Mouse (Mus musculus): ENCODE results near the gene Jkamp. TPM values are rescaled to one million over a fixed set of nuclear protein-coding genes. Genes with fewer than 3 reads are reported as not detected.
A peak's percentile ranks its signal among the peaks of the same experiment; 100 is the strongest.

Jkamp gene
- total RNA-seq, 2 experiments from 2014 or later = 51.0 to 54.0 TPM

DNA sequence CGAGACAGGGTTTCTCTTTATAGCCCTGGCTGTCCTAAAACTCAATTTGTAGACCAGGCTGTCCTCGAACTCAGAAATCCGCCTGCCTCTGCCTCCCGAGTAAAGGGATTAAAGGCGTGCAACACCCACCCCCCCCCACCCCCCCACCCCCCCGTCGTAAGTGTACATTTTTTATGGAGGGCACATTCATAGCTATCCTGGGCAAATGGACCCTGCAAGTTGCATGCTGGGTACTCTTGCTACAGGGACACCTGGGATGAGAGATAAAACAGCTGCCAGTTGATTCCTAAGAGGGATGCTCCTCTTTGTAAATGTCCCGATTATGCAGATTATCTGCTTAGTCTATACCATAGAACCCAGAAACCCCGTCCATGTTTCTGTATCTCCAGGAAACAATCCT lies 2.1 kb upstream of the Jkamp start:
- no peak for DNase-seq (ENCODE audit: low spot score in 2 of 2)
- intact Hi-C loops (cut with DNase I) = no loop called here

DNA sequence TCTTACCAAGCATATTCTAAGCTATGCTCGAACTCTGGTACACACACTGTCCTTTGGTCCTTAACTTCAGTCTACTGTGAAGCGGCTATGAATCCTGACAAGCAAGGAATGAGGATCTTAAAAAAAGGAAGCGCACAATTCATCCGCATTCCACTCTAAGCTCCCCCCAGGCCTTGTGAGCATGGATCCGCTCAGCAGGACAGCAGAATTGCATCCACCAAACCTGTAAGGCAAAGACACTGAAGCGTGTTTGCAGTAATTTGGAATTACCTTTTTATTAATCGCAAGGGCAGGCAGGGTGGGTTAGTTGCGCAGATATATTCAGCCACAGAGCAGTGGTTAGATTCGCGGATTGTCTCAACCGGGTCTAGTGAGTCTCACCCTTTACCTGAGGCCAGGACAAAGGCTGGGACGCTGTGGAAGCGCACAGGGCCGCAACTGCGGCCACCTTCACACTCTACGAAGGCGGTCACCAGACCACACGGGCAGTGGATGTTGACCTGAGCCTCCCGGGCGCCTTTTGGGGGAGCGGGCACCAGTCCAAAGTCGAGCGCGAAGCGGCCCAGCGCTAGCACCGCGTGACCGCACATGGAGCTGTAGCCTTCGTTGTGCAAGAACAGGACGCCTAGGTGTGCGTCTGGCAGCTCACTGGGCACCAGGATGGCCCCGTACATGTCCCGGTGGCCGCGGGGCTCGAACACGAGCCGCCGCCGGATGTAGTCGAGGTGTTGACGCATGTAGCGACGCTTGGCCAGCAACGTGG lies 947 bp upstream of the Jkamp start:
- intact Hi-C loops (cut with DNase I) = no loop called here
- DNase-seq (ENCODE audit: low spot score in 2 of 2) = peak in 1 of 2 experiments; percentile 10

DNA sequence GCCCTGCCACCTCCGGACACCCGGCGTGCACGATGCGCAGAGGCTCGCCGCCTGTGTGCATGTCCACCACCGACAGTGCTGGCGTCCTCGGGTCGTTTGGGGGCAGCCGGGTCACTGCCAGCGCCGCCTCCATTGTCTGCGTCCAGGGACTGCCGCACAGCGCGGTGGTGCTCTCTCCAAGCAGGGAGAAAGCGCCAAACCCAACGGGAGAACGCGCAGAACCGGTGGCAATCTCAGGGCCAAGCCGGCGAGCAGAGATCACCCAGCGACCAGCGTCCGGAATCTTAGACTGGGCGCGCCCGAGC lies 413 bp upstream of the Jkamp start:
- intact Hi-C loops (cut with DNase I) = no loop called here
- no peak for DNase-seq (ENCODE audit: low spot score in 2 of 2)

- no peak for DNase-seq (ENCODE audit: low spot score in 2 of 2)
- intact Hi-C loops (cut with DNase I) = no loop called here
These were observed 907 bp downstream of the Jkamp start for GRCm38 (mm10) chr12:72086166-72086825.

GRCm38 (mm10) chr12:72089802-72090201 lies 4.4 kb downstream of the Jkamp start:
- intact Hi-C loops (cut with DNase I) = no loop called here
- DNase-seq (ENCODE audit: low spot score in 2 of 2) = no peak

GRCm38 (mm10) chr12:72096966-72097365 lies 11.6 kb downstream of the Jkamp start:
- intact Hi-C loops (cut with DNase I) = no loop called here
- DNase-seq (ENCODE audit: low spot score in 2 of 2) = no peak

DNA sequence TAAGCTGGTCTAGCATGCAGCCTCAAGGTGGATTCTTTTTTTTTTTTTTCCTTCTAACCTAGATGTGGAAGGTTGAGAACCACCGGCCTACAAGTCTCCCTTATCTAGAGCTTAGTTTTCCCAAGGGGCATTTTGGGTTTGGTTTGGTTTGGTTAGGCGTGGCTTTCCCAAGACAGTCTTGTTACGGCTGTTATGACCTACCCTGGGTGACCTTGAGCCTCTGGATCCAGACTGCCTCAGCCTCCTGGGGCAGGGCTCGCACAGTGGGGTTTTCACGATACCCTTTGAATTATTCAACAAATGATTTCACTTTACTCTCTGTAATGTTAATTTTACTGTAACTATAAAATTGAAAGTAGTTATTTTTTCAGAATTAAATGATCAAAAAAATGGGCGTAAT lies 17.4 kb downstream of the Jkamp start:
- DNase-seq (ENCODE audit: low spot score in 2 of 2) = no peak
- intact Hi-C loops (cut with DNase I) = loop anchor here (5.0 to 10.0 kb wide), 3 partner anchors 115 to 552 kb away; no protein-coding TSS in a partner anchor

DNA sequence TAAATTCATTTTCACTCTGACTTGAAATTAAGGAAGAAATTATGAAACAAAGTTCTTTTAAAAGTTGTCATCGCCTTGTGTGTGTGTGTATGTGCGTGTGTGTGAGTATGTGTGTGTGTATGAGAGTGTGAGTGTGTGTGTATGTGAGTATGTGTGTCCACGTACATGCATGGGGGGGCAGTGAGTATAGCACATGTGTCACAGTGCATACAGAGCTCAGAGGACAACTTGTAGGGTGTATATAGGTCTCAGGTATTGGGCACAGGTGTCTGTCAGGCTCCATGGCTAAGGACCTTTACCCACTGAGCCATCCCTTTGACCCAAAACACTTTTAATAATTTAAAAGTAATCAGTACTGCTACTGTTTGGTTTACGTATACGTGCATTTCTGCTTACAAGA lies 18.6 kb downstream of the Jkamp start:
- DNase-seq (ENCODE audit: low spot score in 2 of 2) = no peak
- intact Hi-C loops (cut with DNase I) = loop anchor here (5.0 to 10.0 kb wide), 3 partner anchors 113 to 551 kb away; no protein-coding TSS in a partner anchor

- DNase-seq (ENCODE audit: low spot score in 2 of 2) = peak; percentile 75 to 82
- intact Hi-C loops (cut with DNase I) = loop anchor here (5.0 to 10.0 kb wide), 3 partner anchors 113 to 550 kb away; no protein-coding TSS in a partner anchor
These were observed 19.3 kb downstream of the Jkamp start for GRCm38 (mm10) chr12:72104525-72105281.

- DNase-seq (ENCODE audit: low spot score in 2 of 2) = no peak
- intact Hi-C loops (cut with DNase I) = no loop called here
These were observed 29.7 kb downstream of the Jkamp start for GRCm38 (mm10) chr12:72115126-72115525.

GRCm38 (mm10) chr12:72115686-72116345 lies 30.4 kb downstream of the Jkamp start:
- DNase-seq (ENCODE audit: low spot score in 2 of 2) = no peak
- intact Hi-C loops (cut with DNase I) = no loop called here

DNA sequence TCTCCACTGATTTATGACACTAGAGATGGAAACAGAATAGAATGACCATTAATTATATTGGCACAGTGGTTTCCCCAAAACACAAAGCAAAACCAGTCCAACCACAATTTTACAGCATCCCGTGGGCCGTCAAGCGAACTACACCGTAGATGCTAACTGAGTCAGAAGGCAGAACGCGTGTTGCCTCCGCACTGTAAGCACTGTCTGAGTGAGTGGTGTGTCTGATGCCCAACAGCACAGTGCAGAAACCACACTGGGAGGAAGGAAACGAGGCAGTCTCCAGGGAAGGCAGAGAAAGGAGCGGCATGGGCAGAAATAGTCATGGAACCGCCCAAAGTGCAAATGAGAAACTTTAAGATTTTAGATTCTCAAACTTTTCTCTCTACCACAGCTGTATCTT lies 43.8 kb downstream of the Jkamp start:
- no peak for DNase-seq (ENCODE audit: low spot score in 2 of 2)
- intact Hi-C loops (cut with DNase I) = no loop called here

DNA sequence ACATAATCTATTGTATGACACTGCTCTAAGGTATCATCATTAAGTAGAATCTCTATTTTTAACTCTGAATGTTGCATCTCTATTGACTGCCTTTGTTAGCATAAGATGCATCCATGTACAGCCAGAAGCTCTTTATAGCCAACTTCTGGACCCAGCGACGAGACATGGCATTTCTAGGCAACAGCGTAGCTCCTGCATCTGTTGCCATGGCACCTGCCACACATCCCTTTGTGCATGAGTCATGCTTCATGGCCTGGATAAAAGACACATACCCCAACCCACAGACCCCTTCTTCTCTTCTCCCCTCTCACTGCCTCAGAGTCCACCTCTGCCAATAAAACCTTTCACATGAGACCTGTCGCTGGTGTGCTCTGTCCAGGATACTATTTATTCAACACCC lies 65.4 kb downstream of the Jkamp start:
- intact Hi-C loops (cut with DNase I) = no loop called here
- peak; percentile 47 to 79 for DNase-seq (ENCODE audit: low spot score in 2 of 2)

Small RNA genes lying within 50 kb of the gene (microRNA-seq; reads per million reads assigned to microRNA genes)
- gene Gm24466 = 0 reads per million in 2 experiments

Other genes starting within 250 kb of the Jkamp start
- 10 to 100 TPM; 13.7 to 13.8 TPM for gene Gpr135, start 14.5 kb upstream of the Jkamp start, total RNA-seq (2021)
- gene L3hypdh, start 150 bp upstream of the Jkamp start, total RNA-seq (2021) = 1 to 10 TPM; 2.9 to 5.1 TPM
- gene Ccdc175, start 99.4 kb downstream of the Jkamp start, total RNA-seq (2021) = not detected